Mouse (Mus musculus) right cerebral cortex, postnatal 36 days (tissue): ENCODE data around the gene Kbtbd8.

Experiments
- DNase-seq, 2 experiments: peaks; one replicate each; pipeline ENCODE4 v3.0.0; 2022; ENCODE audit warnings: low spot score in 2 of 2, mixed read lengths in 1 of 2

Gene Kbtbd8

GRCm38 (mm10) chr6:95174311-95175143 is 57.5 kb downstream of the Kbtbd8 start:
- DNase-seq, result no peak
